Mouse (Mus musculus) embryonic facial prominence, embryonic 13.5 days (tissue): ENCODE measurements at regions not wholly inside any gene's neighbourhood (a gene's known extent, or its start where the extent isn't known, plus 50 kb on each side); places are given as distances from the start of the nearest gene placed in this dataset.

Experiments
- ATAC-seq: fragments of 200-750 bp; cut with Nextera tagmentation; 2 replicates; pipeline ENCODE4 v1.8.0; 2017; ENCODE audit warnings: low read depth; ENCODE audit not compliant: insufficient number of reproducible peaks, insufficient read depth, low FRiP score, low TSS enrichment
- H3K27ac ChIP-seq: fragments of 300-500 bp; sonication (generic); 2 replicates; pipeline ENCODE4 v1.5.1; 2015; ENCODE audit warnings: moderate library complexity, mild to moderate bottlenecking, inconsistent platforms
- H3K27me3 ChIP-seq: fragments of 300-500 bp; sonication (generic); 2 replicates; pipeline ENCODE4 v1.6.1; 2015; ENCODE audit warnings: mild to moderate bottlenecking, inconsistent platforms
- H3K36me3 ChIP-seq: fragments of 300-500 bp; sonication (generic); 2 replicates; pipeline ENCODE4 v1.6.1; 2015; ENCODE audit warnings: mild to moderate bottlenecking, inconsistent platforms
- H3K4me1 ChIP-seq: fragments of 300-500 bp; sonication (generic); 2 replicates; pipeline ENCODE4 v1.6.1; 2015; ENCODE audit warnings: inconsistent platforms
- H3K4me2 ChIP-seq: fragments of 300-500 bp; sonication (generic); 2 replicates; pipeline ENCODE4 v1.6.1; 2015; ENCODE audit warnings: moderate library complexity, mild to moderate bottlenecking, inconsistent platforms
- H3K4me3 ChIP-seq: fragments of 300-500 bp; sonication (generic); 2 replicates; pipeline ENCODE4 v1.5.1; 2015; ENCODE audit warnings: mild to moderate bottlenecking, inconsistent platforms
- H3K9ac ChIP-seq: fragments of 300-500 bp; sonication (generic); 2 replicates; pipeline ENCODE4 v1.6.1; 2015; ENCODE audit warnings: mild to moderate bottlenecking, inconsistent platforms
- H3K9me3 ChIP-seq: fragments of 300-500 bp; sonication (generic); 2 replicates; pipeline ENCODE4 v1.6.1; 2016; ENCODE audit warnings: inconsistent platforms
- WGBS: fragments of 180-500 bp; shearing (Covaris S2); methylation state at CpG from one replicate; pipeline ENCODE4 v1.1.7; 2015; ENCODE audit warnings: mixed read lengths; 5-methylcytosine and 5-hydroxymethylcytosine counted together

DNA sequence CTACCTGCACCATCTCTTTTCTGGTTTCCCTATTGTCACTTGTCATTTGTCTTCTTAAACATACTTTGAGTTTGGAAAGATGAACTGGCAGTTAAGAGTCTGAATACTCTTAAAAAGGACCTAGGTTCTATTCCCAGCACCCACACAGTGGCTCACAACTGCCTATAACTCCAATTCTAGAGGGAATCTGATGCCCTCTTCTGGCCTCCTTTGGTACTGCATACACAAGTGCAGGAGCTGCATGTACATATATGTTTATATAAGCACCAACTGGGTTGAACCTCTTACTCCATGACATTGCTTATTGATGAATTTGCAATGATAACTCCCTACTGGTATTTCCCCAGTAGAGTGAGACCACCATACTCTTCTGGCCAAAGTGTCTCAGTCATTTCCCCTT is 86.4 kb upstream of the Mgmt start:
- H3K9me3 ChIP-seq, result no peaks in the 10 kb centered on the region
- no peak overlapping the region for H3K27ac ChIP-seq
- no peak overlapping the region for H3K4me2 ChIP-seq
- H3K4me1 ChIP-seq, result no peaks in the 10 kb centered on the region
- no peak overlapping the region for H3K9ac ChIP-seq
- no peaks in the 10 kb centered on the region for H3K36me3 ChIP-seq
- no peak overlapping the region for H3K4me3 ChIP-seq
- ATAC-seq, result no peak
- H3K27me3 ChIP-seq, result peaks cover 9% of the 10 kb centered on the region; the same call in 1 of the 2 replicates

DNA sequence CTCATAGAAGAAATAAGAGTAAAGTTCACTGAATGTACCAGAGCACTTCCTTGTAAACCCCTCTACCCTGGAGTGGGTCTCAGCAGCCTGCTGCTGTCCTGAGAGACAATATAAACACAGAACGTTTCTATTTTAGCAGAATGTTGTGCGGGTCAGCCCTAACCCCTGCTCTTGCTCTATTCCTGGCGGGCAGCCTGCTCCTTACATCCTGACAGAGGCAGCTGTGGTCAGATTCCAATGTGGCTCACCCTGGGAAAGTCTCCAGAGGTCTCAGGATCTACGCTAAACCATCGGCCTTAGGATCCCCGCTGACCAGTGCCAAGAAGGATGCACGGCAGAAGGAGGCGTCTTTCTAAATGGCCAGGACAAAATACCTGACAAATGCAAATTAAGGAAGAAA is 84.8 kb upstream of the Mgmt start:
- H3K4me2 ChIP-seq, result no peak overlapping the region
- peaks cover 9% of the 10 kb centered on the region; the same call in 1 of the 2 replicates for H3K27me3 ChIP-seq
- no peak overlapping the region for H3K27ac ChIP-seq
- H3K4me3 ChIP-seq, result no peak overlapping the region
- WGBS, result 81% methylated on average over 8 of the region's 8 CpGs
- no peak for ATAC-seq
- no peaks in the 10 kb centered on the region for H3K9me3 ChIP-seq
- H3K9ac ChIP-seq, result no peak overlapping the region
- no peaks in the 10 kb centered on the region for H3K4me1 ChIP-seq
- H3K36me3 ChIP-seq, result no peaks in the 10 kb centered on the region

DNA sequence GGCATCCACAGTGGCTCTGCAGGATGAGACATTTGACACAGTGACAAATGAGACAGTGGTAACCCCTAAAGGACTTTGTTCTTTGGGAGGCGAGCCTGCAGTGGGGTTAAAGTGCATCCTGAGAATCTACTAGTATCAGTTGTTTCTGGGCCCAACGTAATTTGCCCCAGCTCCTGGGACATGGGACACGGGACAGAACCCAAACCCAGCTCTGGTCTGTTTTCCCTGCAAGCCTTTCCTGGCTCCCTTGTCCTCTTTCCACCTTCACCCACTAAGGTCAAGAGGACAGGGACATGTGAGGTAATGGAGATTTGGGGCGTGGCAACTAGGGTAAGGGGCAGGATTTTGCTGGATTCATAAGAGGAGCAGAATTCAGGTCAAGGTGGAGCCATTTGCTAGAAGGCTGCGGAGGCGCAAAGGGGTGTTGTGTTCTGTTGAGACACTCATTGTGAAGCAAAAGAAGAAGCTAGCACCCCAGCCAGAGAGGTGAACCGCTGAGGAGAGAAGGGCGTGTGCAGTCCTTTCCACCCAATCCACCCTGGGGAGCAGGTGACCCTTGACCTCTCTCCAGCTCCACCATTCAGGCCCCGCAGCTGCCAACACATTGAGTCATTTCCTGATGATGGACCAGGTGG is 80.6 kb upstream of the Mgmt start:
- ATAC-seq, result no peak
- Histone ChIP-seq H3K9ac (no peak overlapping the region), H3K9me3 (no peaks in the 10 kb centered on the region), H3K27ac (no peak overlapping the region), H3K4me2 (no peak overlapping the region), H3K4me3 (no peak overlapping the region), H3K4me1 (no peaks in the 10 kb centered on the region), H3K27me3 (0 out of 2 replicates have a peak, but pooled peaks cover 3% of the 10 kb centered on the region), H3K36me3 (no peaks in the 10 kb centered on the region)
- 78% methylated on average over 9 of the region's 9 CpGs for WGBS

- Histone ChIP-seq H3K9me3 (no peaks in the 10 kb centered on the region), H3K27me3 (no peaks in the 10 kb centered on the region), H3K4me1 (no peaks in the 10 kb centered on the region), H3K36me3 (no peaks in the 10 kb centered on the region), H3K4me3 (no peak overlapping the region), H3K27ac (no peak overlapping the region), H3K9ac (no peak overlapping the region), H3K4me2 (no peak overlapping the region)
- 79% methylated on average over 6 of the region's 6 CpGs for WGBS
- ATAC-seq, result no peak
Measured at GRCm38 (mm10) chr7:136814751-136815150, 79.7 kb upstream of the Mgmt start.

DNA sequence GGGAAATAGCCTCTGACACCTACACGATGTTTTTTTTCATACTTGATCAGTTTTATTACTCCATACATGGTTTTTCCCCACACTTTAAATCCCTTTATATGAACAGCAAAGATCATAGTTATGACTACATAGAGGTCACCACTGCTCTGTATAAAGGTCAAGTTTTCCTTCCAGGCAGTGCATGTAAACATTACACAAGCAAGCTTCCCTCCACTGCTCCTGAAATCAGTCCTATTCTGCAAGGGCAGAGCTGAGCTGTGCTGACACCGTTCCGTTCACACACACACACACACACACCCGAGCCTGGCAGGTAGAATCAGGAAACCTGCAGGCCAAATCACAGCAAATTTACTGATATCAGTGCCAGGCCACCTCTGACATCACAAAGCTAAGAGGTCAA is 74.1 kb upstream of the Mgmt start:
- no peak for ATAC-seq
- H3K9me3 ChIP-seq, result no peaks in the 10 kb centered on the region
- WGBS, result 62% methylated on average over 4 of the region's 4 CpGs
- H3K27me3 ChIP-seq, result peaks cover 5% of the 10 kb centered on the region; the same call in 1 of the 2 replicates
- no peak overlapping the region for H3K27ac ChIP-seq
- no peak overlapping the region for H3K9ac ChIP-seq
- no peaks in the 10 kb centered on the region for H3K36me3 ChIP-seq
- H3K4me2 ChIP-seq, result no peak overlapping the region
- peaks cover 12% of the 10 kb centered on the region for H3K4me1 ChIP-seq
- H3K4me3 ChIP-seq, result no peak overlapping the region

- H3K4me3 ChIP-seq, result peak overlapping the region; percentile 17
- ATAC-seq, result no peak
- H3K4me2 ChIP-seq, result peak overlapping the region; percentile 53
- H3K36me3 ChIP-seq, result no peaks in the 10 kb centered on the region
- H3K9me3 ChIP-seq, result no peaks in the 10 kb centered on the region
- H3K27ac ChIP-seq, result no peak overlapping the region
- peak overlapping the region; percentile 44 for H3K9ac ChIP-seq
- H3K27me3 ChIP-seq, result peaks cover 5% of the 10 kb centered on the region
- WGBS, result 14% methylated on average over 16 of the region's 16 CpGs
- H3K4me1 ChIP-seq, result peaks cover 28% of the 10 kb centered on the region
Measured at GRCm38 (mm10) chr7:136825647-136826046, 68.8 kb upstream of the Mgmt start.

- Histone ChIP-seq H3K27me3 (peaks cover 4% of the 10 kb centered on the region), H3K4me1 (peaks cover 18% of the 10 kb centered on the region), H3K4me2 (no peak overlapping the region), H3K9ac (no peak overlapping the region), H3K9me3 (no peaks in the 10 kb centered on the region), H3K27ac (peak overlapping the region; percentile 60; the same call in 1 of the 2 replicates), H3K4me3 (no peak overlapping the region), H3K36me3 (no peaks in the 10 kb centered on the region)
- peak; percentile 43; the same call in 1 of the 2 replicates for ATAC-seq
- WGBS, result 48% methylated on average over 1 of the region's 1 CpGs
Measured at GRCm38 (mm10) chr7:136829621-136830313, 64.6 kb upstream of the Mgmt start.

- Histone ChIP-seq H3K4me2 (no peak overlapping the region), H3K27me3 (peaks cover 4% of the 10 kb centered on the region; the same call in 1 of the 2 replicates), H3K4me3 (no peak overlapping the region), H3K4me1 (peaks cover 9% of the 10 kb centered on the region; the same call in 1 of the 2 replicates), H3K9me3 (no peaks in the 10 kb centered on the region), H3K36me3 (no peaks in the 10 kb centered on the region), H3K27ac (no peak overlapping the region), H3K9ac (no peak overlapping the region)
- WGBS, result 62% methylated on average over 7 of the region's 7 CpGs
- ATAC-seq, result no peak
Measured at GRCm38 (mm10) chr7:136832419-136832818, 62.0 kb upstream of the Mgmt start.

GRCm38 (mm10) chr7:136838971-136839370 is 55.4 kb upstream of the Mgmt start:
- Histone ChIP-seq H3K4me1 (peaks cover 28% of the 10 kb centered on the region), H3K36me3 (no peaks in the 10 kb centered on the region), H3K4me2 (no peak overlapping the region), H3K4me3 (no peak overlapping the region), H3K9me3 (no peaks in the 10 kb centered on the region), H3K9ac (no peak overlapping the region), H3K27ac (no peak overlapping the region), H3K27me3 (no peaks in the 10 kb centered on the region)
- WGBS, result 63% methylated on average over 5 of the region's 5 CpGs
- ATAC-seq, result no peak

DNA sequence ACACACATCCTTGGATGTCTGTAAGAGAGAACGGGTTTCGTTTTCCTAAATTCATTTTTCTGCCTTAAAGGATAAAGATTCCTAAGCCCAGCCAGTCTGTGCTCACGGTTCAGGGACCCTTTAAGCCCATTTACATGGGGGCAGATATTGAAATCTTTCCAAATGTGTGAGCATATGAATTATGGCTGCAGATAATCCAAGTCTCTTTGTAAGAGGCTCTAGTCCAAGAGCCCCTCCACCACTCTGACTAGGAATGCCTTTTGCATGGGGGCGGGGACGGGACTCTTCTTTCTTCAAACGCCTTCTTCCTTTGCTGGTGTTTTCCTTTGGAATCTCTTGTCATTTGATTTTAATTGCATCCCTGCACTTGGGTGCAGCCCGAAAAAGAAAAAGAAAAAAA is 54.2 kb upstream of the Mgmt start:
- 52% methylated on average over 7 of the region's 7 CpGs for WGBS
- H3K9ac ChIP-seq, result no peak overlapping the region
- no peak for ATAC-seq

DNA sequence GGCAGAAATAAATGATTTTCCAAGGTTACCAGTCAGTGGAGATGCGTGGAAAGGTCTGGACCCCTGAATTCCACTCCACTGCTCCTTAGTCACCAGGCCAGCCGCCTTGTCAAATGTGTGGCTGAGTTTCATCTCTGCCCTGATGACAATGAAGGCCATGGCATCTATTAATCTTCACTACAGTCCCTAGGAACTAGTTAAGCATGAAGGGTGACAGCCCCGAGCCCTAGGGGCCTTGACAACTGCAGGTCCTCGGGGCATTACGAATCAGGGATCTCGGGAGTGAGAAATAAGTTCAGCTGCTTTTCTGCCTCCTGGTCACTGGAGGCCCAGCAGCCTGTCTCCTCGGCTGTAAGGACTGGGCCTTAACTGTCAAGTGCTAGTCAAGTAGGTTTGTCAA is 51.7 kb upstream of the Mgmt start:
- 75% methylated on average over 7 of the region's 7 CpGs for WGBS
- no peak for ATAC-seq
- Histone ChIP-seq H3K4me2 (no peak overlapping the region), H3K9ac (no peak overlapping the region), H3K9me3 (no peaks in the 10 kb centered on the region), H3K27ac (no peak overlapping the region), H3K36me3 (no peaks in the 10 kb centered on the region), H3K4me3 (no peak overlapping the region), H3K27me3 (peaks cover 6% of the 10 kb centered on the region; the same call in 1 of the 2 replicates), H3K4me1 (peaks cover 33% of the 10 kb centered on the region)

More for the DNA sequence above, 54.2 kb upstream of the Mgmt start:
- no peak overlapping the region for H3K4me2 ChIP-seq
- H3K4me3 ChIP-seq, result no peak overlapping the region
- no peaks in the 10 kb centered on the region for H3K27me3 ChIP-seq
- H3K36me3 ChIP-seq, result no peaks in the 10 kb centered on the region
- H3K27ac ChIP-seq, result no peak overlapping the region
- H3K9me3 ChIP-seq, result no peaks in the 10 kb centered on the region
- peaks cover 28% of the 10 kb centered on the region for H3K4me1 ChIP-seq

GRCm38 (mm10) chr7:136844282-136844681 is 50.1 kb upstream of the Mgmt start:
- Histone ChIP-seq H3K4me1 (peaks cover 29% of the 10 kb centered on the region), H3K27me3 (peaks cover 6% of the 10 kb centered on the region; the same call in 1 of the 2 replicates), H3K4me2 (no peak overlapping the region), H3K27ac (no peak overlapping the region), H3K9ac (no peak overlapping the region), H3K4me3 (no peak overlapping the region), H3K9me3 (no peaks in the 10 kb centered on the region), H3K36me3 (no peaks in the 10 kb centered on the region)
- ATAC-seq, result no peak
- WGBS, result 39% methylated on average over 5 of the region's 5 CpGs
